Mouse (Mus musculus) CH12.LX (cell line): Measurements from ENCODE around the gene Bloc1s6. TPM values are rescaled to one million over a fixed set of nuclear protein-coding genes. Genes with fewer than 3 reads are reported as not detected.

Experiments used
- DNase-seq: peaks from one replicate; pipeline ENCODE4 v3.0.0-alpha.2; 2013; ENCODE audit errors: extremely low read depth
- H3K27ac ChIP-seq: 2 replicates; pipeline ENCODE4 v1.5.1; 2012; ENCODE audit warnings: low read depth, mild to moderate bottlenecking, control low read depth, moderate library complexity; ENCODE audit not compliant: insufficient read depth
- H3K27me3 ChIP-seq: replicated peaks from 2 replicates; pipeline ENCODE3; 2012; ENCODE audit warnings: inconsistent platforms
- H3K36me3 ChIP-seq, 2 experiments: replicated peaks in 1 of 2; 2 replicates each; pipeline versions ENCODE3 to v1.6.1; 2012; ENCODE audit warnings: inconsistent platforms in 1 of 2, low read length in 1 of 2, mild to moderate bottlenecking in 1 of 2, mixed read lengths in 1 of 2, moderate library complexity in 1 of 2; ENCODE audit not compliant: control insufficient read depth in 1 of 2, insufficient read depth in 1 of 2
- H3K4me1 ChIP-seq, 2 experiments: 2 replicates each; pipeline ENCODE4 v1.6.1; 2012; ENCODE audit warnings: inconsistent platforms in 1 of 2, moderate library complexity in 1 of 2; ENCODE audit not compliant: insufficient read depth in 2 of 2, control insufficient read depth in 1 of 2
- H3K4me2 ChIP-seq: 2 replicates; pipeline ENCODE4 v1.6.1; 2012; ENCODE audit warnings: low read depth, mild to moderate bottlenecking, control low read depth; ENCODE audit not compliant: poor library complexity, insufficient read depth, severe bottlenecking
- H3K4me3 ChIP-seq, 3 experiments: fragments of 150-350 bp in 1 of 3; sonication (generic) in 1 of 3; replicated peaks in 1 of 3; 2 replicates each; pipeline versions ENCODE3 to v1.5.1; 2011 to 2012; ENCODE audit warnings: low read depth in 2 of 3, low read length in 2 of 3, mild to moderate bottlenecking in 2 of 3, moderate library complexity in 2 of 3, control low read depth in 1 of 3, improper control_type of control experiment in 1 of 3, inconsistent platforms in 1 of 3, mixed read lengths in 1 of 3; ENCODE audit not compliant: poor library complexity in 1 of 3
- H3K79me2 ChIP-seq: replicated peaks from 2 replicates; pipeline ENCODE4 v1.6.1; 2012; ENCODE audit warnings: mild to moderate bottlenecking, moderate library complexity; ENCODE audit not compliant: control insufficient read depth, poor library complexity, insufficient read depth, severe bottlenecking; ENCODE audit errors: extremely low read depth
- H3K9ac ChIP-seq: 2 replicates; pipeline ENCODE4 v1.6.1; 2012; ENCODE audit warnings: low read depth, mild to moderate bottlenecking, control low read depth, moderate library complexity; ENCODE audit not compliant: insufficient read depth
- H3K9me3 ChIP-seq: replicated peaks from 2 replicates; pipeline ENCODE3; 2012; ENCODE audit warnings: low read length, inconsistent platforms, mixed read lengths
- BHLHE40 ChIP-seq: IDR thresholded peaks from 2 replicates; pipeline ENCODE4 v1.6.1; 2011; ENCODE audit warnings: mild to moderate bottlenecking, low read depth, low read length, improper control_type of control experiment
- CTCF ChIP-seq, 2 experiments: IDR thresholded peaks in 1 of 2; conservative IDR thresholded peaks in 1 of 2; 2 replicates each; pipeline ENCODE4 v1.5.1; 2011 to 2012; ENCODE audit warnings: low read depth in 2 of 2, low read length in 2 of 2, improper control_type of control experiment in 1 of 2, inconsistent platforms in 1 of 2, mild to moderate bottlenecking in 1 of 2, moderate library complexity in 1 of 2
- ELF1 ChIP-seq: IDR thresholded peaks from 2 replicates; pipeline ENCODE4 v1.6.1; 2014; ENCODE audit warnings: low read depth, mild to moderate bottlenecking, inconsistent platforms, low read length, improper control_type of control experiment
- ETS1 ChIP-seq: conservative IDR thresholded peaks from 2 replicates; pipeline ENCODE4 v1.6.1; 2012; ENCODE audit warnings: low read depth, mild to moderate bottlenecking, inconsistent platforms, low read length, improper control_type of control experiment, moderate library complexity
- HCFC1 ChIP-seq: IDR thresholded peaks from 2 replicates; pipeline ENCODE4 v1.6.1; 2012; ENCODE audit warnings: low read depth, mild to moderate bottlenecking, inconsistent platforms, low read length, improper control_type of control experiment
- IRF4 ChIP-seq: IDR thresholded peaks from 2 replicates; pipeline ENCODE4 v1.6.1; 2014; ENCODE audit warnings: low read depth, mild to moderate bottlenecking, inconsistent platforms, low read length, improper control_type of control experiment
- PAX5 ChIP-seq: IDR thresholded peaks from 2 replicates; pipeline ENCODE4 v1.6.1; 2012; ENCODE audit warnings: low read length, inconsistent platforms, mixed read lengths
- RAD21 ChIP-seq: IDR thresholded peaks from 2 replicates; pipeline ENCODE4 v1.6.1; 2011; ENCODE audit warnings: low read depth, mild to moderate bottlenecking, low read length, improper control_type of control experiment, moderate library complexity
- RCOR1 ChIP-seq: conservative IDR thresholded peaks from 2 replicates; pipeline ENCODE4 v1.6.1; 2012; ENCODE audit warnings: low read depth, mild to moderate bottlenecking, inconsistent platforms, low read length, improper control_type of control experiment
- SIN3A ChIP-seq: IDR thresholded peaks from 2 replicates; pipeline ENCODE4 v1.6.1; 2012; ENCODE audit warnings: low read length, improper control_type of control experiment, inconsistent platforms
- TCF12 ChIP-seq: IDR thresholded peaks from 2 replicates; pipeline ENCODE4 v1.6.1; 2014; ENCODE audit warnings: low read depth, mild to moderate bottlenecking, inconsistent platforms, low read length, improper control_type of control experiment
- USF2 ChIP-seq: conservative IDR thresholded peaks from 2 replicates; pipeline ENCODE4 v1.6.1; 2011; ENCODE audit warnings: low read depth, low read length, improper control_type of control experiment
- ZMIZ1 ChIP-seq: IDR thresholded peaks from 2 replicates; pipeline ENCODE4 v1.6.1; 2012; ENCODE audit warnings: low read depth, mild to moderate bottlenecking, inconsistent platforms, low read length, improper control_type of control experiment
- ZNF384 ChIP-seq: IDR thresholded peaks from 2 replicates; pipeline ENCODE4 v1.6.1; 2012; ENCODE audit warnings: low read depth, low read length, improper control_type of control experiment, inconsistent platforms
- dilution Hi-C: fragments of 300-500 bp; cut with MboI; formaldehyde crosslinking; loops from 2 replicates; pipeline ENCODE4 v1.14.3; 2020; ENCODE audit warnings: low sequenced_read_pairs; ENCODE audit not compliant: extremely low pct_unique_long_range_greater_than_20kb, extremely low pct_ligation_motif_present
- in situ Hi-C: fragments of 300-500 bp; cut with MboI; formaldehyde crosslinking; loops from 3 replicates; pipeline ENCODE4 v1.14.3; 2019; ENCODE audit warnings: low sequenced_read_pairs, low pct_ligation_motif_present, low pct_unique_long_range_greater_than_20kb, mixed read lengths
- polyA plus RNA-seq: library from polyadenylated mRNA; unstranded; fragments of >175 nt; gene quantifications from 2 replicates; pipeline ENCODE4 v1.2.1, GENCODE M21; 2012; ENCODE audit warnings: low read depth; ENCODE audit not compliant: insufficient read length
- total RNA-seq, 2 experiments: library from RNA; depleted of rRNA; stranded (reverse); fragments of 300-350 nt in 1 of 2; fragments of >200 nt in 1 of 2; gene quantifications; 2 replicates each; pipeline ENCODE4 v1.2.3; 2012 to 2014

Bloc1s6 gene
- total and polyA plus RNA-seq, 3 experiments, result 25.5 to 60.3 (median 42.0) TPM

DNA sequence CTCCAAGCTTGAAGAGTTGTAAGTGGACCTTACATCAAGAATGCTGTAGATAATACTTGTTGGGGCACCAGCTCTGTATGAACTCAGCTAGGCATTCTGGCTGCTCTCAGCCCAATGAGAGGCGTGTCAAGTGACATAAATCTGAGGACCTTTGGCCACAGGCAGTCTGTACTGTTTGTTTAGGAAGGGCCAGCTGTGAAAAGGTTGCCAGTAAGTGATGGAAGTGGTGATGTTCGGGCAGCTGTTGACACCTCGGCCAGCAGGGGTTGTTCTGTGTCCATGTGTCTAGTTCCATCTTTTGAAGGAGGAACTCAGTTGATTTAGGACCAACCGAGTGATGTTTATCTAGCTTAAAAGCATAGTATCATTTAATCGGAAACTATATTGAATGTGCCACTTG is 41.7 kb downstream of the Bloc1s6 start:
- H3K4me2 ChIP-seq, result no peak overlapping the region
- no peak overlapping the region for H3K27ac ChIP-seq
- no peaks in the 10 kb centered on the region for H3K36me3 ChIP-seq
- H3K9me3 ChIP-seq, result no peaks in the 10 kb centered on the region
- in situ Hi-C loops, result no loop called here
- TF ChIP-seq HCFC1, result no peak
- no peak for TF ChIP-seq TCF12
- TF ChIP-seq ELF1, result no peak
- no peak for TF ChIP-seq ZNF384
- no peak for TF ChIP-seq BHLHE40
- peaks cover 7% of the 10 kb centered on the region for H3K27me3 ChIP-seq
- H3K9ac ChIP-seq, result no peak overlapping the region
- H3K4me1 ChIP-seq, result no peaks in the 10 kb centered on the region
- dilution Hi-C loops, result no loop called here
- no peak overlapping the region for H3K4me3 ChIP-seq
- no peaks in the 10 kb centered on the region for H3K79me2 ChIP-seq
- no peak for DNase-seq

GRCm38 (mm10) chr2:122780447-122780846 is 42.1 kb downstream of the Bloc1s6 start:
- H3K79me2 ChIP-seq, result no peaks in the 10 kb centered on the region
- H3K36me3 ChIP-seq, result no peaks in the 10 kb centered on the region
- in situ Hi-C loops, result no loop called here
- H3K4me3 ChIP-seq, result no peak overlapping the region
- no peaks in the 10 kb centered on the region for H3K9me3 ChIP-seq
- H3K4me2 ChIP-seq, result no peak overlapping the region
- no peak overlapping the region for H3K27ac ChIP-seq
- DNase-seq, result no peak
- TF ChIP-seq PAX5 (no peak), USF2 (no peak), RCOR1 (no peak), IRF4 (no peak), ETS1 (no peak)
- TF ChIP-seq, all 38 proteins: peak for 0
- Histone ChIP-seq H3K4me1 (no peaks in the 10 kb centered on the region), H3K27me3 (peaks cover 7% of the 10 kb centered on the region), H3K9ac (no peak overlapping the region)
- dilution Hi-C loops, result no loop called here

- Histone ChIP-seq H3K79me2 (no peaks in the 10 kb centered on the region), H3K9ac (no peak overlapping the region), H3K4me3 (no peak overlapping the region), H3K36me3 (no peaks in the 10 kb centered on the region), H3K4me1 (no peaks in the 10 kb centered on the region), H3K4me2 (no peak overlapping the region), H3K27me3 (peaks cover 7% of the 10 kb centered on the region), H3K27ac (no peak overlapping the region), H3K9me3 (no peaks in the 10 kb centered on the region)
- dilution Hi-C loops (no loop called here), in situ Hi-C loops (no loop called here)
- DNase-seq, result no peak
- TF ChIP-seq CTCF (conservative IDR thresholded peaks at IDR 0.05 in 1 of 2, IDR thresholded peaks at IDR 0.05 in 1 of 2; ENCODE audit: low read depth in 2 of 2, low read length in 2 of 2), result peak in 1 of 2 experiments; percentile 18; a peak in 2 of 4 replicates
- no peak for TF ChIP-seq IRF4
- peak; percentile 7 for TF ChIP-seq RAD21
- TF ChIP-seq SIN3A, result no peak
- no peak for TF ChIP-seq ZMIZ1
Measured at GRCm38 (mm10) chr2:122781590-122782356, 43.5 kb downstream of the Bloc1s6 start.
